Mouse (Mus musculus) left cerebral cortex, postnatal 4 days (tissue): ENCODE data around the gene Nalcn. TPM values are rescaled to one million over a fixed set of nuclear protein-coding genes. Genes with fewer than 3 reads are reported as not detected.
"Not testable (repeated sequence)": the region's sequence is repeated elsewhere in the genome, so short reads cannot be mapped to it uniquely, and the experiment has no call there.

ENCODE experiments used
- DNase-seq: peaks from one replicate; pipeline ENCODE4 v3.0.0-alpha.2; 2022
- intact Hi-C: fragments of 180-260 bp; cut with DNase I; formaldehyde crosslinking; loops from one replicate; pipeline ENCODE4 v1.15.1; 2025
- total RNA-seq, 2 experiments: library from RNA; stranded (reverse); gene quantifications; 2 replicates each; pipeline ENCODE4 v1.2.3; 2021

The Nalcn gene
- 10 to 100 TPM; 34.3 to 42.6 TPM for total RNA-seq

DNA sequence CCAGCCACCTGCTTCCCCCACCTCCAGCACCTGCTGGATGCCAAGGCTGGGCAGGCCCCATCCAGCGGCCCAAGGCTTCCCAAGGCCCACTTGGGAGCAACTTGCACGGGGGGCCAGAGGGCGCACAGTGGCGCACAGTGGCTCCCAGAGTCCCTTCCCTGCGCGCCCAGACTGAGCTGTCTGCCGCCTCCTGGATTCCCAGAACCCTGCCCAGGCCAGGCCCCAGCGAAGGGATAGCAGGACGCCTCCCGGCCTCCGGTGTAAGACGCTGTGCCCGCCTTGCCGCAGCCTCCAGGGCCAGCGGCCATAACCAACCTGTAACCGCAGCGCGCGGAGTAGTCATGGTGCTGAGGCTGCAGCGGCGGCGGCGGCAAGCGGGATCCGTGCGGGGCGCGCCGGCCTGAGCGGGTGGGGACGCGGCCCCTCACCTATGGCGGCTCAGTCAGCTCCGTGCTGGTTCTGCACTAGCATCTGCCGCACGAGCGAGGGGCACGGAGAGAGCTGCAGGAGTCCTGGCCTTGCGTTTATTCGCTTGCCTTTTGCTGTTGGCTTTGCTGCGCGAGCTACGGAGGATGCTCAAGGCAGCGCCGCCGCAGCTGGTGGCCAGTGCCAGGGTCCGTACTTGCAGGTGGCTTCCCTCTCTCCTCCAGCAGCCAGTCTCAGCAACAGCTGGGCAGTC is at the start of gene Nalcn:
Nalcn (minus strand) TSS at position 644 of the 679 bp plus-strand sequence.
- intact Hi-C loops: no loop called here
- peak; percentile 57 for DNase-seq

DNA sequence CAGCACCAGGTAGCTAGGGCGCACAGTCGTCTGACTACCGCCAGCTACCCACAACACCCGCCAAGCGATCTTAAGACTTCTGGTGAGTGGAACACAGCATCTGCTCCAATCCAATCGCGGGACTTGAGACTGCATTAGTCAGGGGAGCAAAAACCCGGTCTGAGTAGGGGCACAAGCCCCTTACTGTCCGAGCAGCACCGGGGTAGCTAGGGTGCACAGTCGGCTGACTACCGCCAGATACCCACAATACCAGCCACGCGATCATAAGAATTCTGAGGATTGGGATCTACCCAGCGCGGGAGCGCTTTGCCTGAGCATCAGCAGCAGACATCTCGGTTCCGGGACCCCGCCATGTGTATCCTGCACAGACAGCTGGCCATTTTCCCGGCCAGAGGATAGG is 44.1 kb upstream of the Nalcn start:
- DNase-seq, intact Hi-C loops: not testable (repeated sequence)

DNA sequence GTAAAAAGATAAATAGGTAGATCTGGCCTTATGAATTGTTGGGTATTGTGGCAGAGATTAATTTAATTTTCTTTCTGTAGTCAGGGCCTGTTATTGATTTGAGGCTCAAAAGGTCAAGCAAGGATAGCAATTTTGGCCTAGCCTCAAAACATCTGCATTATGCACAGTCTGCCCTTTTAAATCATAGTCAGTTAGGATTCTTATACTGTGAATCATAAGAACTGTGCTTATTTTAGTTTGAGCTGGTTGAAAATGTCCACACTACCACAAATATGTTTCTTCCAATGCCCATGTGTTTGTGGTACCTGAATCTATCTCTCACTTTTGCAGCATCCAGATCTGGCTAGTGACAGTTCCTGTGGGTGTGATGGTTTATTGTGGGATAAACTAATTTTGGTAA is 37.5 kb upstream of the Nalcn start:
- intact Hi-C loops: no loop called here
- no peak for DNase-seq

DNA sequence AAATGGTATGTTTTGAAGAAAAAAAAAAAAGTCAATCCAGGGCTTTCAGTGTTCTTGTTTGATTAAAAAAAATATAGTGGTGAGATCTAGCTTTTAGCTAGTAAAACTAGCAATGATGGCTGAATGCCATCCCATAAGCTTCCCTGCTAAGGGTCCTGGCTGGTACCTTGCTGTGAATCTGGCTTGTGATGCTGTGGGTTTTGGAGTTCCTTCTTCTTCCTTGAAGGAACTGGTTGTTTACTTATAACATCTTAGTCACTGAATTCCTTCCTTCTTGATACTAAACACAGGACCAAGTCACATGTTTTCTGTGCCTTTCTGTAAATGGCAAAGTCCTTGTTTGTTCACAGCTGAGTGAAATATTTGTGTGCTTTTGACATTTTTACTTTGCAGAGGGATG is 36.3 kb upstream of the Nalcn start:
- intact Hi-C loops: no loop called here
- no peak for DNase-seq

DNA sequence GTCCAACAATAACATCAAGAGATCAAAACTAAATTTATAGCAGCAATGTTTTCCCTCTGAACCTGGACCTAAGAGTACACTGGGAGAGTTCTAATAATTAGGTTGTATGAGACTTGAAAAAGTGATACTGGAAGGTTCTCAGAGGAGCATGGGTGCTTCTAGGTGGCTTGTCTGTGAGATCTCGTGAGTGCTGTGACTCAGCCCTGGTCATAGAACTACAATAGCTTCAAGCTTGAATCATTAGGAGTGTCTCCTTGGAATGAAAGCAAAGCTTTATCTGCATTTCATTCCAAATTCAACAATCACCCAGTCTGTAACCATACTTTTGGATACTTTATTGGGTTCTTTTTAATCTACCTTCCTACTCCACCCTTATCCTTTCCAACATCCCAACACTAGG is 35.4 kb upstream of the Nalcn start:
- intact Hi-C loops: no loop called here
- DNase-seq: no peak

DNA sequence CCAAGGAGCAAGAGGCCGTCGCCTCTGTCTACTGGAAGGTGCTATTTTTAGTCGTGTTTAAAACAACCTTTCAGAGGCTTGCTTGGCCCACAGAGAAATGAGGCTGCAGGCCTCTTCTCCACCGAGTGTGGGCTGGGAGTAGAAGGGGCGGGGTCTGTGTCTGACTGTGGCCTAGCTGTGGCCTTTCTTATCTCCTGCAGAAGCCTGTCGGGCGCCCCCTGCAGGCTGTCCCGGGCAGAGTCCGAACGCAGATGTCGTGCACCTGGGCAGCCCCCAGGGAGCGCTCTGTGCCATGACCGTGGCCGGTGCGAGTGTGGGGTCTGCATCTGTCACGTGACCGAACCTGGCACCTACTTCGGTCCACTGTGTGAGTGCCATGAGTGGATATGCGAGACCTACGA is 34.1 kb upstream of the Nalcn start:
- intact Hi-C loops: no loop called here

DNA sequence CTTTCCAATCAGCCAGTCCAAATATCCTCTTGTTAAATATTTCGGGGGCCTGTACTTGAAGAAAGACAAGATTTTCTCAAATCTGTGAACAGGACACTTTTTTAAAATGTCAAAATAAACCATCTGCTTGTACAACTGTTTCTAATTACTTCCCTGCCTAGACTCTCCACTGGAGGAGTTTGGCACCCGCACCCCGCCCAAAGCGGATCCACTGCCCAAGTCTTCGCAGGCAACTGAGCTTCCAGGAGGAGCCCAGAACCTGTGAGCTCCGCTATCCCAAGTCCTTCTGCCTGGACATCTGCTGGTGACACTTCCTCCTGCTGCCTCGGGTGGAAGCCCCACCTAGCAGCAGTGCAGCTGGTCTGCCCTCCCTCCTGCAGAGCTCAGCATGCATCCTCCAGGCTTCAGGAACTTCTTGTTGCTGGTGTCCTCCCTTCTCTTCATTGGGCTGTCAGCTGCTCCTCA is 33.0 kb upstream of the Nalcn start, which contains the start of gene Itgbl1:
Itgbl1 (plus strand) TSS at position 51 of the 465 bp plus-strand sequence.
- DNase-seq: peak; percentile 60
- intact Hi-C loops: no loop called here

More for the DNA sequence above, 34.1 kb upstream of the Nalcn start:
- DNase-seq: peak; percentile 71

DNA sequence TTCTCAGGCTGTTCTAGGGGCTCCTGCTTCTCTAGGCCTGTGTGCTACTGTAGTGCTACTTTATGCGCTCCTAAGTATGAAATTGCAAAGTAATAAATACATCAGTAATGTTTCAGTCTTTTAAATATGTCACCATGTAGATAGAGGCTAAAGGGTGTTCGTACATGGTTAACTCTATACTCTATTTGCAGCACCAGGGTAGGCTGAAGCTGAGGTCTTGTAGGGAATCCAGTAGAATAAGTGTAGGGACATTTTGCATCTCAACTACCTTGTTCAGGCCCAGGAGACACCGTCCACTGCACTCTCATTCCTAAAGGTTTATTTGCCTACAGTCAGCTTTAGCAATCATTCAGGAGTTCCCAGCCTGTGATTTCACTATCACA is 227 bp upstream of the Nalcn start:
- DNase-seq: no peak
- intact Hi-C loops: no loop called here

DNA sequence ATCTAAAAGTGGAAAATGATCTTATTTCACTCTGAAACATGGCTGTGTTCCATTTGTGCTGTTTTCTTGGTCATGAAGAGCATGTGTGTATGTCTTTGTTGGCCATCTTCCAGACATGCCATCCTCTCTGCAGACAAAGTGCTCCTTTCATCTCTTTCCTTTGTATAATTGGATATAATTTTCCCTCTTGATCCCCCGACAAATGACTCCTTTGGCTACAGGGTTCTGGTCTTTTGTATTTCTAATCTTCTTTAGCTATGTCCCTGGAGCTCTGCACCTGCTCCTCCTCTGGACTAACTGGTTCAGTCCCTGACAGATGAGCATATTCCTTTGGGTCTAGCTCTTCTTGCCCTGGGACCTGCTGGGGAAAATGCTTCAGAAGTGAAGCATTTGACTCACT is 4.0 kb downstream of the Nalcn start:
- DNase-seq: no peak
- intact Hi-C loops: no loop called here

DNA sequence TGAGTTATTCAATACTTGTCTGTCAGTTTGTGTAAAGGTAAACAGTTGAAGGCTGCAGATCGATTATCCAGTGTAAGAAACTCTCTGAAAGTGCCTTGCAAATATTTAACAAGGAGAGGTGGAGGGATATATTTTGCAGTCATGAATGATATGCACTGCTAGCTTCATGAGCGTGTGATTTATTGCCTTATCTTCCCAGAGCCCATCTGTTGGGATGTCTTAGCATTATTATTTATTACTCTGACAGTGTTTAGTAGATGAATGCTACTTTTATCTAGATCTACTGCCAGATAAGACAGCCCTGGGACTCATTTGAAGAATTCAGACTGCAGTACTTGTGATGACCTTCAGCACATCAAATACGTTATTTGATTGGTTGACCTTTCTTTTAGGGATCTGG is 31.7 kb downstream of the Nalcn start:
- DNase-seq: no peak
- intact Hi-C loops: no loop called here

DNA sequence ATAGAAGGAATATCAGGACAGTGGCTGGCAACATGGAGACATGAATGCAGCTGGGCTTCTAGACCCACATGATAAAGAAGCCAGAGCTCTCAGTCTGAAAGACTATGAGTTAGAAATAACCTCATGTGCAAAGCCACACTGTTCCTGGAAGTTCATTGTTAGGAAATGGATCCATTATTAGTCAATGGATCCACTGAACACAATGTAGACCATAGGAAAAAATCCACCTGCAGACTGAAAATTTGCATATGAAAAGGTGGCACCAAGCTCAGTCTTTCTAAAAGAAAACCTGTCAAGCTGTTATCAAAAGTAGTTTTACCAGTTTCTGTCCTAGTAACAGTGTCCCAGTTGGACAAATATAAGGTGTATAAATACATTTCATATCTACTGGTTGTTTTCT is 39.5 kb downstream of the Nalcn start:
- intact Hi-C loops: no loop called here
- no peak for DNase-seq

DNA sequence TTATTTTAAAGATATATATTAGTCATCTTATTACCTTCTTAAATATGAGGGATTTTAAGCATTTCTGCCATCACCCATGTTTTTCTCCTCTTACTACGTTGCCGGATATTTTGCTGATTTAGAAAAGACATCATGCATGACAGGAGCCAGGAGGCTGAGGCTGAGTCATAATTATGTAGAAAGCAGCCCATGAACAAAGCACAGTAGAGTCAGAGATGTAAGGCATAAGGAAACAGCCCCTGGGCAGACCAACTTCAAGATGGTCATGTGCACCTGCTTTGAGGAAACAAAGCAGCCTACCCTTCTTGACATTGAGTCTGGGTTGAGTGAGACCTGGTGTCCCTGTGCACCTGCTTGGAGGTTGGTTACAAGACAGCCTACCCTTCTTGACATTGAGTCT is 44.5 kb downstream of the Nalcn start:
- DNase-seq: no peak
- intact Hi-C loops: no loop called here

DNA sequence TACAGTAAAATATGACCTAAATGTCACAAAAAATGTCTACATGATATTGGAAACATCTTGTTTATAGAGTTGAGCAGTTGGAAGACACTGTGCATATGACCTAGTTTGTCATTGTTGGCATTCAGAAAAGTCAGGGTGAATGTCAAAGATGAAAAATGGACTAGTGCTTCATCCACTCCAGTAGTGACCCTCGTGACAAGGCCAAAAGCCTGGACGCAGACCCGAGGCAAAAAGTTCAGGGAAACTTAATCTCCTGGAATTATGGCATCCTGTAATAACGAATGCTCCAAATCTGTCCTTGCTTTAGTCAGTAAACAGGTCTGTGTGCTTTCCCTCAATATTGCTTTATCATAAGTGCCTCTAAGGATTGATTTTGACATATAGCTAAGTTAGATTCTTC is 51.6 kb downstream of the Nalcn start:
- intact Hi-C loops: no loop called here
- no peak for DNase-seq

DNA sequence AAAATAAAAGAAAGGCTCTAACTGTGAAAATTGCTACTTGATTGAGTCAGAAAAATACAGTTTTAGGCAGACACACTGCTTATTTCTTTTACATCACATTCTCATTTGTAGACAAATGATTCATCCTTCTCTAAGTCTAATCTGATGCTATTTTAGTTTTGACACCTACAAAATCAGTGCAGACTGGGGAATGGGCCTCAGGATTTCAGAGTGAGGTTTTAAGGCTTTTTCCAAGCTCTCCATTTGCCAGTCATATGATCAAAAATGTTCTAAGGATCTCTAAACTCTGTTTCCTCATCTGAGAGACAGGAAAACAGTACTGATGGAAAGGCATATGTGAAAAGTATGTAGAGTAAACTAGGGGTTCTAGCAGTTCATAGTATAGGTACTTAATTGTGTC is 52.0 kb downstream of the Nalcn start:
- intact Hi-C loops: no loop called here
- DNase-seq: no peak

DNA sequence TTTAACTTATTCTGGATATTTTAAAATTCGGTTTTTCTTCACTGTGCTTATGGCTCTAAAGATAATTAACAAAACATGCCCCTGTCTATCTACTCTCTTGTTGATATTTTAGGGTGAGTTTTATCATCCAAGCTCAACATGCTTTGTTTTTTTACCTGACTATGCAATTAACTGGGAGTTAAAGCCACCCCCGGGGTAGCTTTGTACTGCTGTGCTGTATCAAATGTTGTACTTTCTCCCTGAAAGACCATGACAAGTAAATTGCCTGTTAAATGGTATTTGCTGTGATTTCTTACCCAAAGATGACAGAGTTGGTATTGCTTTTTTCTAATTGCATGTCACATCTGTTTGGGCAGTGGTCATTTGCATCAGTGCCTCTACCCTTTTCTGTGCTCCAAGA is 60.3 kb downstream of the Nalcn start:
- no peak for DNase-seq
- intact Hi-C loops: no loop called here

DNA sequence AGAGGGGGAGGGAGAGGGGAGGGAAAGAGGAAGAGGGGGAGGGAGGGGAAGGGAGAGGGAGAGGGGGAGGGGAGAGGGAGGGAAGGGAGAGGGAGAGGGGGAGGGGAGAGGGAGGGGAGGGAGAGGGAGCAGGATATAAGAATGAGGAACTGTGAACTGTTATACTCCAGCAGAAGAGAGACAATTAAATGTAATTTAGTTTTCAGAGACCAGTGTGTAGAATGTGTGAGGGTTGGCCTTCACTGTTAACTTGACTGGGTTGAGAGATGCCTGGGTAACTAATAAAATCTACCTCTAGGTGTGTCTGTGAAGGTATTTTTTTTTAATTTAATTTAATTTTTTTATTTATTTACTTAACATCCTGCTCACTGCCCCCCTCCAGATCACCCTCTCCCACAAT is 71.4 kb downstream of the Nalcn start:
- intact Hi-C loops: no loop called here

DNA sequence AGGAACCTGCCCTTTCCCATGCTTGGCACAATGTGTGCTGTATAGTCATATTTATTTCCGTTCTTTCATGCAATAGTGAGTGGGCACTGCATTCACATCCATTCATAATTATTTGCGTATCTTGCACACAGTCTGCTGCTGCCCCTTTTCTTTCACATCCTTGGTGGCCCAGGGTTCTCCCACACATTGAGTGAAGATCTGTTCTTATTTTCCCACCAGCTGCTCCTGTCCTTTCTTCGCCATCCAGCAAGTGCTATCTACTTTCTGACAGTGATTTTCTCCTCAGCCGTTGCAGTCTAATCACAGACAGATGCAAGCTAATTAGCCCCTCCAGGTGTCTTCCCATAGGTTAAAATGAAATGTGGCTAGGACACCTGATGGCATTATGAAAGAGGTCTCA is 72.0 kb downstream of the Nalcn start:
- intact Hi-C loops: no loop called here
- no peak for DNase-seq

More for the DNA sequence above, 71.4 kb downstream of the Nalcn start:
- no peak for DNase-seq

DNA sequence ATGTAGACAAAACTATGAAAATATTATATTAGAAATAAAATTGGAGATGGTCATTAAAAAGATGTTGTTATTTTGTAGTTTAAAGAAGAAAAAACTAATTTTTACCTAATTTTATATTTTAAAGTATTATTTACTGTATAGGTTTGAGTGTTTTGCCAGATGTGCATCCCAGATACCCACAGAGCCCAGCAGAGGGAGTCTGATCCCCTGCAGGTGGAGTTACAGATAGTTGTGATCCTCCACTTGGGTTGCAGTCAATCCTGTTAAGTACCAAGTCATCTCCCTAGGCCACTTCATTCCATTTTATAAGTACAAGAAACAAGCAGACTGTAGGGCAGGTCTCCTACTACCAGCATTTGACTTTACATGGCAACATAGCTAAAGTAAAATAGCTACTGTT is 84.6 kb downstream of the Nalcn start:
- DNase-seq: no peak
- intact Hi-C loops: no loop called here

DNA sequence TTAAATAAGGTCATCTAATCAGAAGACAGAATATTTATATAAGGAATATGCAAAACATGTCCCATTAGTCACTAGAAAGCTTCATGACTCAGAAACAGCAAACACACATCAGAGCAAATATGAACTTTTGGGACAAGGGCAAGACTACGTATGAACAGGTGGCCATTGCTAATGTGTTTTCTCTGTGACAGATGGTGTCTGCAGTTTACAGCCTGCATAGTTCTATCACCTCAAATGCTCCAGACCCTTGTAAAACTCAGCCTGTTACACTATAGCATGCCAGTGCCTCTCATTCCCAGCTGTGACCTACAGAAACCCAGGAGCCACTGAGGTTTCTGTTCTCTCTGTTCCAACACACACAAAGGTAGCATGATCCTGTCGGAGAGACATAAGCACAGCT is 91.3 kb downstream of the Nalcn start:
- no peak for DNase-seq
- intact Hi-C loops: no loop called here

DNA sequence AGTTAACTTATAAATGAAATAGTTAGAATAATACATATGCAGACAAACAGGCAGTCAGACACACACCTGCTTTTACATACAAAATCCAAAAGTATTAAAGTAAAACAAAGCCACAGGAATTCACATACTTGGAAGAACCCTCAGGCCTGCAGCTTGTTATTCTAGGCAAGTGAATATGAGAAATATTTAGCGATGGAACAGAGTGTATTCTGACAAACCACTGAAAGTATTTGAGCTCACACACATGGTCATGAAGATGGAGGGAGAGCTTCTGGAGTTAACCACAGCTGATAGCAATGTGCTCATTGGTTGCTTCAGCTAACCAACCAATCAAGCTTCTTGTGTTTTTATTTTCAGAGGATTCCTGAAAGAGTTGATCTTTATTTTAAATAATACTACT is 93.9 kb downstream of the Nalcn start:
- no peak for DNase-seq
- intact Hi-C loops: no loop called here

DNA sequence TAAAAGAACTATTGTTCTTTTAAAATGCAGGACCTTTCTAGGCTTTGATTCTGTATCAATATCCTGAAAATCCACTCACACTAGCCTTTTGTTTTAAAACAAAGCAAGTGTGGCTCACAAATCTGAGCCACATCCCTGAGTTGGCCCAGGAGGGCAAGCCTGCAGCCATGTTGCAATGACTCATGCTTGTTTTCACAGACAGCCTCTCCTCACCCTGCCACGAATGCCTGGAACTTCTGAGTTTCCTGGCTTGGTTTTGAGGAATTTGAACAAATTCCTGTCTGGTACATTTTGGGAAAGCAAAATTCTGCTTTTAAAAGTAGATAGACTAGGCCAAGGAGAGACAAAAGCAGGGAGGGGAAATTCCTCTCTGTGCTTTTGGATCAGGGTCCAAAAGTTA is 95.7 kb downstream of the Nalcn start:
- DNase-seq: no peak

DNA sequence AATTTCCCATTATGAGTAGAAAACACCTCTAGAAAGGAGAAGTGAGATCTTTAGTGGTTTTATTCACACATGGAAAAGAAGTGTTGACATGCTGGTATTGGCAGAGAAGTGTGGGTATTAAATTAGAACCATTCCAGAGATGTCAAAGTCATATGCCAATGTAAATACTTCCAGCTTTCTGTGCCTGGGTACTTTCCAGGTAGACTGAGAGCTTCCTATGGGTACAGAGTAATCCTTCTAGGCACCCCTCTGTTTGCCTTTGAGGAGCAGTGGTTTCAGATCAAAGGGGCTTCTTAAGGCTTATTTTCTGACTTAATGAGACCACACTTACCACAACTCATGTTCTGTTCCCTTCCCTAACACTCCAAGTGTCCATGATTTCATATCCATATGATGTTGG is 97.8 kb downstream of the Nalcn start:
- DNase-seq: no peak
- intact Hi-C loops: no loop called here

More for the DNA sequence above, 95.7 kb downstream of the Nalcn start:
- intact Hi-C loops: no loop called here
